Mouse (Mus musculus) ES-Bruce4 (cell line): Measurements from ENCODE around the gene Dgkb. TPM values are rescaled to one million over a fixed set of nuclear protein-coding genes. Genes with fewer than 3 reads are reported as not detected.

ENCODE experiments used
- H3K27ac ChIP-seq: 2 replicates; pipeline ENCODE4 v1.5.1; 2012; ENCODE audit warnings: low read length, inconsistent platforms; ENCODE audit not compliant: insufficient read depth
- H3K27me3 ChIP-seq: 2 replicates; pipeline ENCODE4 v1.6.1; 2012; ENCODE audit warnings: mild to moderate bottlenecking, low read length, inconsistent platforms; ENCODE audit not compliant: control insufficient read depth, poor library complexity, insufficient read depth, severe bottlenecking
- H3K36me3 ChIP-seq: 2 replicates; pipeline ENCODE4 v1.6.1; 2012; ENCODE audit warnings: inconsistent platforms, mild to moderate bottlenecking, low read length, moderate library complexity; ENCODE audit not compliant: control insufficient read depth, poor library complexity, insufficient read depth, severe bottlenecking
- H3K4me1 ChIP-seq: one replicate; pipeline ENCODE4 v1.8.1; 2011; ENCODE audit warnings: low read length; ENCODE audit not compliant: control insufficient read depth, insufficient read depth
- H3K4me3 ChIP-seq: 2 replicates; pipeline ENCODE4 v1.5.1; 2011; ENCODE audit warnings: low read depth, mild to moderate bottlenecking, low read length
- H3K9ac ChIP-seq: 2 replicates; pipeline ENCODE4 v1.6.1; 2012; ENCODE audit warnings: low read depth, mild to moderate bottlenecking, inconsistent platforms; ENCODE audit not compliant: poor library complexity, severe bottlenecking
- H3K9me3 ChIP-seq: replicated peaks from 2 replicates; pipeline ENCODE4 v1.6.1; 2012; ENCODE audit warnings: mild to moderate bottlenecking, low read length, inconsistent platforms; ENCODE audit not compliant: control insufficient read depth, poor library complexity, insufficient read depth, severe bottlenecking
- CTCF ChIP-seq: IDR thresholded peaks from one replicate; pipeline ENCODE4 v1.8.1; 2011; ENCODE audit warnings: low read depth, low read length
- EP300 ChIP-seq: IDR thresholded peaks from 2 replicates; pipeline ENCODE4 v1.6.1; 2011; ENCODE audit warnings: low read depth, low read length; ENCODE audit not compliant: insufficient read depth
- POLR2A ChIP-seq: IDR thresholded peaks from one replicate; pipeline ENCODE4 v1.8.1; 2011; ENCODE audit warnings: low read length; ENCODE audit not compliant: insufficient read depth
- polyA plus RNA-seq: library from polyadenylated mRNA; stranded (reverse); fragments of >200 nt; gene quantifications from 2 replicates; pipeline ENCODE4 v1.2.4, GENCODE M21; 2011; ENCODE audit warnings: low read depth; ENCODE audit not compliant: missing spikeins, insufficient read depth, insufficient read length

Gene Dgkb
- polyA plus RNA-seq, 1 experiment: not detected

- Histone ChIP-seq H3K36me3 (no peaks in the 10 kb centered on the region), H3K4me3 (no peak overlapping the region)
- TF ChIP-seq POLR2A (no peak), EP300 (no peak), CTCF (no peak)
Measured at GRCm38 (mm10) chr12:38356386-38356785, 538.9 kb downstream of the Dgkb start.

GRCm38 (mm10) chr12:38361491-38361890 lies 544.0 kb downstream of the Dgkb start:
- Histone ChIP-seq H3K9ac (no peak overlapping the region), H3K4me3 (no peak overlapping the region), H3K36me3 (no peaks in the 10 kb centered on the region), H3K4me1 (no peaks in the 10 kb centered on the region), H3K27ac (no peak overlapping the region), H3K27me3 (no peaks in the 10 kb centered on the region), H3K9me3 (no peaks in the 10 kb centered on the region)
- TF ChIP-seq POLR2A (no peak), CTCF (no peak)

More at GRCm38 (mm10) chr12:38356386-38356785, 538.9 kb downstream of the Dgkb start:
- H3K9me3 ChIP-seq: no peaks in the 10 kb centered on the region
- no peak overlapping the region for H3K9ac ChIP-seq
- H3K27me3 ChIP-seq: no peaks in the 10 kb centered on the region
- no peak overlapping the region for H3K27ac ChIP-seq
- no peaks in the 10 kb centered on the region for H3K4me1 ChIP-seq

GRCm38 (mm10) chr12:38371597-38371996 lies 554.1 kb downstream of the Dgkb start:
- Histone ChIP-seq H3K4me3 (no peak overlapping the region), H3K36me3 (no peaks in the 10 kb centered on the region)
- no peak for TF ChIP-seq POLR2A
- TF ChIP-seq CTCF: no peak
- TF ChIP-seq EP300: no peak

GRCm38 (mm10) chr12:38374159-38374558 lies 556.6 kb downstream of the Dgkb start:
- TF ChIP-seq EP300 (no peak), CTCF (no peak), POLR2A (no peak)
- no peak overlapping the region for H3K9ac ChIP-seq
- no peaks in the 10 kb centered on the region for H3K36me3 ChIP-seq
- no peak overlapping the region for H3K4me3 ChIP-seq
- no peaks in the 10 kb centered on the region for H3K27me3 ChIP-seq
- H3K9me3 ChIP-seq: no peaks in the 10 kb centered on the region
- H3K27ac ChIP-seq: no peak overlapping the region
- H3K4me1 ChIP-seq: no peaks in the 10 kb centered on the region

More at GRCm38 (mm10) chr12:38371597-38371996, 554.1 kb downstream of the Dgkb start:
- H3K4me1 ChIP-seq: no peaks in the 10 kb centered on the region
- no peak overlapping the region for H3K27ac ChIP-seq
- H3K9ac ChIP-seq: no peak overlapping the region
- H3K27me3 ChIP-seq: no peaks in the 10 kb centered on the region
- H3K9me3 ChIP-seq: no peaks in the 10 kb centered on the region

- Histone ChIP-seq H3K9me3 (no peaks in the 10 kb centered on the region), H3K27ac (no peak overlapping the region), H3K27me3 (no peaks in the 10 kb centered on the region; the same call in 1 of the 2 replicates), H3K36me3 (no peaks in the 10 kb centered on the region), H3K4me3 (no peak overlapping the region), H3K9ac (no peak overlapping the region), H3K4me1 (no peaks in the 10 kb centered on the region)
- TF ChIP-seq CTCF: no peak
- no peak for TF ChIP-seq POLR2A
- TF ChIP-seq EP300: no peak
Measured at GRCm38 (mm10) chr12:38385942-38386341, 568.4 kb downstream of the Dgkb start.

DNA sequence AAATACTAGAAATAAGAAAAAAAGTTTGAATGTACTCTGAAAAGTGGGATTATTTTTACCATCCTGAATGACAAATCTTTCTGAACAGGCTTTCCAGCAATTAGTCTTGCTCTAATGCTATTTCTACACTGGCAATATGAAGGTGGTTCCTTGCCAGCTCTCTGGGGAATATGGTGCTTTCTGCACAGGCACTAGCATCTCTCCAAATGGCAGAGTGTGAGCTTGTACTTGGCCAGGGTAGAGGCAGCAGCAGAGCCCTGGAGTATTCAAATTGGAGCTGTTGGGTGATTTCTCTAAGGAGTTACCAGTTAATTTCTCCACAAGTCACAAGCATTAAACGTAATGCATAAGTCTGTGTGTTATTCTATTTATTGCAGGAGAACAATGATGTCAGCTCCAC lies 569.5 kb downstream of the Dgkb start:
- H3K4me1 ChIP-seq: no peaks in the 10 kb centered on the region
- H3K9me3 ChIP-seq: no peaks in the 10 kb centered on the region
- H3K27me3 ChIP-seq: no peaks in the 10 kb centered on the region; the same call in 1 of the 2 replicates
- H3K36me3 ChIP-seq: no peaks in the 10 kb centered on the region
- H3K9ac ChIP-seq: no peak overlapping the region
- no peak overlapping the region for H3K4me3 ChIP-seq
- TF ChIP-seq CTCF (no peak), EP300 (no peak), POLR2A (no peak)
- no peak overlapping the region for H3K27ac ChIP-seq
